Mouse (Mus musculus) layer of hippocampus, postnatal 36 days (tissue): Measurements from ENCODE around the gene Cep83. TPM values are rescaled to one million over a fixed set of nuclear protein-coding genes. Genes with fewer than 3 reads are reported as not detected.
"Not testable (repeated sequence)": the region's sequence is repeated elsewhere in the genome, so short reads cannot be mapped to it uniquely, and the experiment has no call there.

Experiments
- DNase-seq, 2 experiments: peaks; one replicate each; pipeline ENCODE4 v3.0.0; 2022
- total RNA-seq, 2 experiments: library from RNA; stranded (reverse); gene quantifications; 2 replicates each; pipeline ENCODE4 v1.2.3; 2021

The Cep83 gene
- 10 to 100 TPM; 32.5 to 33.1 TPM for total RNA-seq

DNA sequence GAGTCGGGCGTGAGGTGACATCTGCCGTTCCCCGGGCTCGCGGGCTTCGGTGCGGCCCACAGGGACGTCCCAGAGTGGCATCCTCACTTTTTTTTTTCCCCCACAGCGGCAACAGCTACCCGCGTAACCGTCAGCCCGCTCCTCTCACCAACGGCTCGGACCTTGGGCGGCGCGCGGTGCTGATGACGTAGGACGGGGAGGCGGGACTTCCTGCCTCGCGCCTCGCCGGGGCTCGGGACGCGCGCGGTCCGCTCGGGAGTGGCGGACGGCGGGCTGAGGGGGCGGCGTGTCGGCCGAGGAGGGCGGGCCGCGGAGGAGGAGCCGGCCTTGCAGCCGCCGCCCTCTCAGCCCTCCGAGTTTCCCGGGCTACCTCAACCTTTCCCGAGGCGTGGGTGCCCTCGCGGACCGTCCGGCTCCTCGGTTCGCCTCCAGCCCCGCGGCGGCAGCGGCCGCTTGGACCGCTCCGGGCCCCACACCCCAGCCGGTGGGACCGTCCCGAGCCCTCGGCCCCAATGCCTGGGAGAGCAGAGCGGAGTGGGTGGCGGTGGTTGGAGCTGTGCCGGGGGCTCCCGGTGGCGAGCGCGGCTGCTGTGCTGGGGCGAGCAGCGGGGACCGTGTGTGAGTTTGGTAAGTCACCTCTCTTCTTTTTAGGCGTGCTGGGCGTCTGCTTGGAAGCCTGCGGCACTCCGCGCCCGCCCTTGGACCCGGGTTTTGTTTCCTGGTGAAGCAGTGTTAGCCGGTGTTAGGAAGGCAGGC is at the start of gene Cep83:
TSS of gene Cep83 (plus strand) at position 235 of the 756 bp plus-strand sequence.
- peak; percentile 92 to 93 for DNase-seq

DNA sequence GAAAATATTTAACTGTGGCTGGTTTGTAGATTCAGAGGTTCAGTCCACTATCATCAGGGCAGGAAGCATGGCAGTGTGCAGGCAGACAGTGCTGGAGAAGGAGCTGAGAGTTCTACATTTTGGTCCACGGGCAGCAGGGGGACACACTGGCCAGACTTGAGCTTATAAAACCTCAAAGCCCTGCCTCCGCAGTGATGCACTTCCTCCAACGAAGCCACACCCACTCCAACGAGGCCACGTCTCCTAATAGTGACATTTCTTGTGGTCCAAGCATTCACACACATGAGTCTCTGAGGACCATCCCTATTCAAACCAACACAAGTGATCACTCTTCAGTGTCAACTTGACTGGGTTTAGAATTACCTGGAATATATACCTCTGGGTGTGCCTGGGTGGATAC is 49.2 kb upstream of the Cep83 start:
- DNase-seq, result no peak

DNA sequence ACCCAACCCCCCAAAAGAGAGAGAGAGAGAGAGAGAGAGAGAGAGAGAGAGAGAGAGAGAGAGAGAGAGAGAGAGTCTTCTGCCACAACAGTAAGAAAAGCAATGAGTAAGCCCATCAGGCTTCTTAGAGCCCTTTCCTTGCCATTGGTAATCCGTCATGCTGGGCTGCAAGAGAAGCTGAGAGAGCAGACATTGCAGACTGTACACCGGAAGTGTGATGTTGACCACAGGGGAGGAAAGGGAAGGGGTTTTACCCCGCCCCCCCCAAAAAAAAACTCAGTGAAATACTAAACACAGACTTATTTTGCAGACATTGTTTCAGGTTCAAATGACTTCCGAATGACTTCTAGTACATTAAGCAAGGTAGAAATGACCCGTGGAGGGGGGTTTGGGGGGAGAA is 48.4 kb upstream of the Cep83 start:
- DNase-seq, result no peak

DNA sequence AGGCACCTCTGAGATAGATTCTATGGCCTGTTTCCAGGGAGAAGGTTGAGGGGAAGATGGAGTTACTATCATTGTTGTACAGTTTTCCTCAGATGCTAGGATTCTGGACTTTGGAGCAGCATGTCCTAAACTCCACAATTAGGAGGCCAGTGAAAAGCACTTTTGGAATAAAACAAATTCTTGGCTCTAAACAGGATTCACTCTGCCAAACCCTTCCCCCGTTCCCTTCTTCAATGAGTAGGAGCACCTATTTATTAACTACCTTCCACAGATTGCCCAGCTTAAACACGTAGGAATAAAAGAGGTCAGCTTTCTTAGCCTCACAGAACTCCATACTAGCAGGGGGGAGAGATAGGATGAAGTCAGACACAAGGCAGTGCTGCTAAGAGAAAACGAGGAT is 24.4 kb upstream of the Cep83 start:
- DNase-seq, result no peak

DNA sequence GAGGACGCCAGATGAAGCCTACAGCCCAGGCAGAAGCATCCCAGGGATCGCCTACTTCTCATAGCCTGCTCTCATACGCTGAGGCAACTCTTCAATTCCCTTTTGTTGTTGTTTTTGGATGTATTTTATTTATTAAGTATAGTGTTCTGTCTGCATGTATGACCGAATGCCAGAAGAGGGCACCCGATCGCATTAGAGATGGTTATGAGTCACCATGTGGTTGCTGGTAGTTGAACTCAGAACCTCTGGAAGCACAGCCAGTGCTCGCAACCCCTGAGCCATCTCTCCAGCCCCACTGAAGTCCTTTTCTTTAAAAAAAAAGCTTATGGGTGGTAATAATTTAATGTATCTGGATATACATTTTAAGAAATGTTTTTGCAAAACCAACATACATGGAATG is 24.0 kb upstream of the Cep83 start:
- DNase-seq, result no peak

DNA sequence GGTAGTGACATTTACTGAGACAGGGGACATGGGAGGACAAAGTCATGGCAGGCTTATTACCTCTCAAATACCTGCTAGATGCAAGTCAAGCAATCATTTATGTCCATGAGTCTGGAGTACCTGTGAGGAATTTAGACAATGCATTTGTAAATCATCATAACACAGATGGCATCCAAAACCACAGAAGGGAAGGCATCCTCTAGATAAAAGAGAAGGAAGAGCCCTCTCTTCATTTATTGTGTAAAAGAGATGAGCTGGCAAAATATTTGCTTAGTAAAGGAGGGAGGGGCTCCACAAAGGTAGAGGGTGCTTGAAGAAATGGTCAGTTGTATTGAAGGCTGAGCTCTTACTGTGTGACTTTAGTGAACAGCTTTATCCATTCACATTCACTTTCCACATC is 20.3 kb upstream of the Cep83 start:
- no peak for DNase-seq

DNA sequence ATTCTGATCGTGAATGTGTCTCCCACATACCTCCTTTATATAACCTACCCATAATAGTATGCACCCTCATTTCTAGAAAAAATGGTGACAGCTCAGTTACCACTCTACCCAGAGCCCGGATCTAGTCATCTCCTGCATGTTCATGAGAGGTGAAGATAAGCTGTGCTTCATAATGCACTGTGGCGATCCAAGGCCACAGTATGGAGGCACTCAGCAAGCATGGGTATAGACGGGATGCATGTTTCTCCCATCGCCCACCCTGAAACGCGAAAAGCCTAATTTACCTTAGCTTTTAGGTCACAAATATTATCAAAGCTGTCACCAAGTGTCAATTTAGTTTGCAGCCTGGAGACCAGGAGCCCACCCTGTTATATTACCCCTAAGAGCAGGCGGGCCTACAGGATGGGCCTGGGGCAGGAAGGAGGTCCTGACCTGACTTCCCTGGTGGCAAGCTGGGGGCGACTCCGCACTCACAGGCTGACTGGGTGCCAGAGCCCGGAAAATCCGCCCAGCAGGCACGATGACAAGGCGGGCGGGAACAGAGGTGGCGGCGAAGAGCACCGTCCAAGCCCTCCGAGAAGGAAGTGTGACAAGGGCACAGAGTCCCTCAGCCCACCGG is 544 bp upstream of the Cep83 start:
- DNase-seq, result no peak

DNA sequence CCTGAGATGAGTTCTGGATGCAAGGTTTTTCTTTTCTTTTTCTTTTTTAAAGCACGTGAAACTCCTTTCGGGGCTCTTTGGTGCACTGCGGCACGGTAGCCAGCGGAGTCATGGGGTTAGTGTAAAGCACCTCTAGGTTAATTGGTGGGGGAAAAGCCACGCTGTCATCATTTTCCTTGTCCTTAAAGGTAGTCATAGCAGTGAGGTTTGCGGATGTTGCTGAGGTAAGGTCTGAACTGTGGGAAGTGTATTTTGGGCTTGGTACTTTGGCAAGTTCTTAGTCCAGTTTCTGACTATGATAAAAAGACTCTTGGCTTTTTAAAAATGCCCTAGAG is 689 bp downstream of the Cep83 start:
- no peak for DNase-seq

DNA sequence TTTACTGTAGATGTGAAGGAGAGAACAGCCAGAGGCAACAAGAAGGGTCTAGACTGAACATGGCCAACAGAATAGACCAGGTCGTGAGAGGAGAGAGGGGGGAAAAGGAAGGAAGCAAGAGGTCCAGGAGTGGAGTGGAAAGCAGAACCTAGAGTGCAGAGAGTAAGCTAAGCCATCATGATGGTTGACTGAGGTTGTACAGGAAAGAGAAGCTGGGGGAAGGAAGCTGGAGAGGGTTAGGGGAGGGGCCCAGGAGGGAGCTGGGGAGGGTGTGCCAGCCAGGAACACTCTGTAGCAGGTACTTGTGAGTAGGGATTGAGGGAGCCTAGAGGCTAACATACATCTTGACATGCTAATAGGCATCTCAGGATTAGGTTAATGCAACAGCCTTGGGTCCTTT is 1.9 kb downstream of the Cep83 start:
- DNase-seq, result no peak

DNA sequence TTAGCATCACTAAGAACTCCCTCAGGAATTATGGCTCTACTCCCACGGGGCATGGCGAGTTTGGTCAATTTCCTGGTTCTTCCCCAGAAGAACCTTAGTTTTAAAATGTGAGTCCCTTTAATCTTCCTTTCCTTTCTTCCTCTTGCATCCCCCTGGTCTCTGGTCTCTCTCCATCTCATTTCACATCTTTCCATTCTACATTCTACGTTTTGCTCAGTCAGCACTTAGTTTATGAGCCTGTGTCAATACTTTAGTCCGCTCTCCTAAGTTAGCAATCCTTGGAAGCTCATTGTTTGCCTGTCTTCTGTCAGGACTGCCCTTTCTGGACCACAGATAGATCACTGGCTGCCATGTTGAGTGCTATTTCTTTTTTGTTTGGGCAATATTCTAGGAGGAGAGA is 3.7 kb downstream of the Cep83 start:
- no peak for DNase-seq

DNA sequence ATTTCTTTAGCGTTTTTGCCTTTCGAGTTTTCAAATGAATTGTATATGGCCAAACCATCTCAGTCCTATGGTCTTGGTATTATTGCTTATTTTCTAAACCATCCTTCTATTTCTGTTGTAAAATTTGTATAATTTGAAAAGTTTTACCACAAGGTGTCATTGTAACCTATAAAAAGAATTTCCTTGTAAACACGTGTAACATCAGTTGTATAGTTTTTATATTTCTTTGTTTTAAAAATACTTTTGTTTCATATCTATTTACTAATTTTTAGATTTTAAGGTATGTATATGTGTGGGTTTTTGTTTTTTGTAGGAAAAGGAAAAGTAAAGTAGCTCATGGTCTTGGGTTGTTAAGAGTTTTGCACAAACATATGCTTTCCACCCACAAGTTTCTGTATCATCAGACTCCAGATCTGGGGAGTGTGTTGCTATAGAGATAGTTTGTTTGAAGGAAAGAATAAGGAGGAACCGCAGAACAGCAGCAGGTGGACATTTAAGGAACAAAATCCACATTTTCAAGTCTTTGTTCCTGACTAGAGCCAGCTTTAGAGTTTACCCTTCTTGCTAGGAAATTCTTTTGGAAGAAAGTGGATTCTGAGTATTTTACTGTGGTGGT is 17.3 kb downstream of the Cep83 start:
- no peak for DNase-seq

DNA sequence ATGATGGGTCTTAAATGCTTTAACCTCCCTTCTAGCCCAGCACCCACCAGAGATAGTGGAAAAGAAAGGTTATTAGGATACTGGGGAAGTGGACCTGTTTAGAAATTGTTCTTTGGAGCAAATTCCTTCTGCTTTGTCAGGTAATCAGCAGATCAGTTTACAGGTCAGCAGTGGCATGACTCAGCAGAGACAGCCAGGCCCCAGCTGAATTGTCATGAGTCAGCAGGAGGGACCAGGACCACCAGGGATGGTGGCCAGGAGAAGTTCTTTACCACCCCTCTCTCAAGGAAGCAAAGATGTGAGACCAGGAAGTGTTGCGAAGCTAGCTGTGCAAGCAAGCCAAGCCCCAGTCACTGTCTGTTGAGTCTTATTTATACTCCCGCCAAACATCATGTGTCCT is 18.2 kb downstream of the Cep83 start:
- DNase-seq, result no peak

DNA sequence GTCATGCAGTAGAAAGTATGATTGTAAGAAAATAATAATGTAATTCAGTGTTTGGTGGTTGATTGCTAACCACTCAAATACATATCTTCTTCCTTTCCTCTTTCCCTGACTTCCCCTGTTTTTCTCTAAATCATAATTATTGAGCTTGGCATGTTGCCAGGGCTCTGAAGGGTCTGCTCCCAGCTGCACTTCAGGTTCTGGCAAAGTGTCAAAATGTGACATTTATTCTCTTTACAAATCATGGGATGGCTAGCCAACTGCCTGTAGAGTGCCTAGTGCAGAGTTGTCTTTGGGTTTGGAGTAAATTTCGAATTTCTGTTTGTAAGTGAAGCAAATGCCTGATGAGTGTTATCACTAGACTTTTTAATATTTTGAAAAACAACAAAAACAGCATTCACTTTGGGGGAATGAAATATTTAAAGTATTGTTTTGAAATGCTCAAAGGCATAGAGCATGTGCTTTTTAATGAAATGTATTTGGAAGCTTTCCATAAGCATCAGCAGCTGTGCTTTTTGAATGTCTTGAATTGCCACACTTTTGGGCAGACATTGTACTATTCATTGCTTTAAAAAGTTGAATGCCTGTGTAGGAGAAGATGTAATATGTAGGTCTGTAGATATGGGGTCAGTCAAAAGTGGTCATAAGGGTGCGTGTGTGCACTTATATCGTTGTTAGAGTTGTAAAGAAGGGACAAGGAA is 21.3 kb downstream of the Cep83 start:
- DNase-seq, result no peak

DNA sequence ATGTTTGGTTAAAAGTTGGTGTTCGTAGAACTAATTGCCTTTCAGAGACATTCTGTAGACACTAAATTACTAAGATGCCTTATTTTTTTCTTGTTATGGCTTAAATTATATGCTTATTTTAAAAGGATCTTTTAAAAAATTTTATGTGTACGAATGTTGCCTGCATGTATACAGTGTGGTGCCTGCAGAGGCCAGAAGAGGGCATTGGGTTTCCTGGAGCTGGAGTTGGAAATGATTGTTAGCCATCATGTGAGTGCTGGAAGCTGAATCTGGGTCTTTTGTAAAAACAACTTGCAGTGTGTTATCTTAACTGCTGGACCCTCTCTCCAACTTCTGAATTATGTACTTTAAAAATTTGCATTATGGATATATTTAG is 21.9 kb downstream of the Cep83 start:
- no peak for DNase-seq

DNA sequence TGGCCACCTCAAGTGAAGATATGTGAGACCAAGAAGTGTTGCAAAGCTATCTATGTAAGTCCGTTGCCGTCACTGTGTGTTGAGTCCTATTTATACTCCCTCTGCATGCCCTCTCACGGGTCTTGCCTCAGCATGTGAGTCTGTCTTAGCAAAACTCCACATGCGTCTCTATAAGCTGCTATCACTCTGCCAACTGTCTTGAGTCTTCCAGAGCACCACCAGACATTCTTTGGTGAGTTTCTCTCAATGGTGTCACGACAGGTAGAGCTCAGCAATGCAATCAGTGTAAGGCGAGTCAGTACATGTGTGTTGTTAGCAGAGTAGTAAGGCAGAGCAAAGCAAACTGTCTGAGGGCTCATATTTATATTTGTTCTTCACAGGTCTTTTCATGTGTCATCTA is 31.8 kb downstream of the Cep83 start:
- no peak for DNase-seq

DNA sequence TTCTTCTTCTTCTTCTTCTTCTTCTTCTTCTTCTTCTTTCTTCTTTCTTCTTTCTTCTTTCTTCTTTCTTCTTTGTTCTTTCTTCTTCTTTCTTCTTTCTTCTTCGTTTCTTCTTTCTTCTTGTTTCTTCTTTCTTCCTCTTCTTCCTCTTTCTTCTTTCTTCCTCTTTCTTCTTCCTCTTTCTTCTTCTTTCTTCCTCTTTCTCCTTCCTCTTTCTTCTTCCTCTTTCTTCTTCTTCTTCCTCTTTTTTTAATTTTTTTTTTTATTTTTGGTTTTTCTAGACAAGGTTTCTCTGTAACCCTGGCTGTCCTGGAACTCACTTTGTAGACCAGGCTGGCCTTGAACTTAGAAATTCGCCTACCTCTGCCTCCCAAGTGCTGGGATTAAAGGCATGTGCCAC is 39.6 kb downstream of the Cep83 start:
- not testable (repeated sequence) for DNase-seq

DNA sequence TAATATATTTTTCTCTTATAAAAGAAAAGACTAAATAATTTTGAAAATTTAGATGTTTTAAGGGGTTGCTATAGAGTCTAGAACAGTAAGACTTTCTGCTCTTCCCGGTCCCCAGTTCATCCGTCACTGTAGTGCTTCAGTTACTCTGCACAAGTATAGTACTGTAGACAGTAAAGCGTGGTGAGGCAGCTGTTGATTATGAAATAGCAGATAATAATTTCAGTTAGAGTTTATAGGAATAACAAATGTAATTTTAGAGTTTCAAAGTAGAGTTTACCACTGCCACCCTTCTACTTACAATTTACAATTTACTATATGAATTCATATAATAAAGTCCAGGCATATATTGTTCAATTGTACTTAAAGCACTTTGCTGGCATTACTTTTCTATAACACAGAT is 42.0 kb downstream of the Cep83 start:
- no peak for DNase-seq

DNA sequence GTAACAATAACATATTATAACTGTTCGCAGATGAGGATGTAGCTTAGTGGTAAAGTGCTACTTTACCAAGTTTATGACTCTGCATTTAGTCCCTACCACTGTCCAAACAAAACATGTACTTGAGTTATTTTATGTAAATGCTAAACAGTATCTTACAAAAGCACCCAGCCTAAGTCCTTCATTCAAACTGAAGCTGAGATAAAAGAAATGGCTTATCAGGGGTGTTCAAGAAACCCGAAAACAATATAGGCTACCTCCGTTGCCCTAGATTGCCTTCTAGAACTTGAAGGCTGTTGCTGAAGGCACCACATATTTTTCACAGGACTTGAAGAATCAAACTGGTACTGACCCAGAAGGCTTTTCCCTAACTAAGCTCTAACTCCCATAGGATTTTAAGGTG is 46.4 kb downstream of the Cep83 start:
- no peak for DNase-seq

DNA sequence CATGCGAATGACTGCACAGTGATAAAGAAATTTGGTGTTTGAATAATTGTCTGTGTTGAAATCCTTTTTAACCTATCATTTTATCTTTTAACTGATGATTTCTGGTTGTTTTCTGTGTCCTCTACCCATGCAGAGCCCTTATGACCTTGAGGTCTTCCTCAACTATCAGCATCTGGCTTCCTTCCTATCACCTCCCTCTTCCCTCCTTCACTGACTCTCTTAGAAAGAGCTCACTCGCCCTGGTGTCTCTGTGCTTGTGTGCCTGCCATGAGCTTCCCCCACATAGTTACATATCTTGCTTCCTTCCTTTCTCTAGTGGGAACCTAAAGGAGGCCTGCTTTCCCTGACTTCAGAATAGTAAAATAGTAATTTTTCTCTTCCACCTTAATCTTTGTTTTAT is 51.8 kb downstream of the Cep83 start:
- DNase-seq, result no peak

DNA sequence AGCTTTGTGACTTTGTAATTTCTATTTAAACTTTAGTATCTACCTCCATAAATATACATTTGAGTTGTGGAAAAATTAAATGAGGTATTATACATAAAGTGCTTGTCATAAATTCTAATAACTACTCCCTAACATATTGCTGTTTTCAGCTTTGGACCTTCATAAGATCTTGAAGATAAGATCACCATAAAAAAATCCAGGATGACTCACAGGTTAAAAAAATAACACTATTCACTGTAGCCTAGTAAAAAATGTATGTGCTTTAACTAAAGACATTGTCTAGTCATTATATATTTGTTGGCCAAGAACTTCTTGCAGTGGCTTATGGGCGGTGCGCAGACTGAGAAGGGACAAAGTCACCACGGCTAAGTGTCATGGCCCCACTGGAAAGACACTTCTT is 53.0 kb downstream of the Cep83 start:
- DNase-seq, result no peak

DNA sequence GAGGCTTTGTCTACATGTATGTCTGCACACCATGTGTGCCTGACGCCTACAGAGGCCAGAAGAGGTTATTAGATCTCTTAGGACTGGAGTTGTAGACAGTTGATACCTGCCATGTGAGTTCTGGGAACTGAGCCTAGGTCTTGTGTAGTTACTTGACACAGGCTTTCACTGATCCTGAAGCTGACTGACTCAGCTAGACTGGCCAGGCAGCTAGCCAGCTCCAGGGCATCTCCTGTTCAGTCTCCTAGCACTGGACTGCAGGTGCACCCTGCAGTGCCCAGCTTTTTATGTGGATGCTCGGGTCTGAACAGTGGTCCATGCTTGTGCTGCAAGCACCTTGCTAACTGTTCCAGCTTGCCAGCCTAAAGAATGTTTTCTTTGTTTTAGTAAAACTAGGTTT is 58.6 kb downstream of the Cep83 start:
- DNase-seq, result no peak

DNA sequence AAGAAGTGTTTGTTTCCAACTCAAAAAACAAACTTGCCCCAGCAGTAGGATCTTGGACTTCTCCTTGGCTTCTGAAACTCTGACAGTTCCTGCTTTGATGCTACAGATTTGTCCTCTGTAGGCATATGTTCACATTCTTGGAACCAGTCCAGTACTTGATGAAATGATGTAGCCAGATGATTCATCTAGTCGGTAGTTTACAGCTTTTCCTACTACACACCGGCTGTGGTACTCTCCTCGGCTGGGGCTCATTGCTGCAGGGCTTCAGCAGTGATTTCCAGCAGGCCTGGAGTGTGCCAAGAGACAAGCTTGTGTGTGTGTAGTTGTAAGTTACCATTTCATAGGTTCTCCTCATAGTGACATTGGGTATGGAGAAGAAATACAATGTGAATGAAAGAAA is 83.0 kb downstream of the Cep83 start:
- peak; percentile 26 to 45 for DNase-seq

DNA sequence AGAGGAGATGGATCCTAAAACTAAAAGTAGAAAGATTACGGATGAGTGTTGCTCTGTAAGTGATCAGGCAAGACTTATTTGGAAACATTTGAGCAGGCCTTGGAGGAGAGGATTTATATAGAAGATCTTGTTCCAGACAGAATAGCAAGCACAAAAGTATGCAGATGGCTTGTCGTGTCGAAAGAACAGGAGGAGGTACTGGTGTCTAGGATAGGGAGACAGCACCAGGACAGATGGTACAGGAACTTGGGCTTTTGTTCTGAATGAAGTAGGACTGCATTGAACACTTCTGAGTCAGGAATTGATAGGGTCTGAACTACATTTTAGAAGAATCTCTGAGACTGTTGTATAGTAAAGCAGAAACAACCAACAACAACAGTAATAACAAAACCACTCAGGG is 89.1 kb downstream of the Cep83 start:
- DNase-seq, result peak; percentile 12 to 23

DNA sequence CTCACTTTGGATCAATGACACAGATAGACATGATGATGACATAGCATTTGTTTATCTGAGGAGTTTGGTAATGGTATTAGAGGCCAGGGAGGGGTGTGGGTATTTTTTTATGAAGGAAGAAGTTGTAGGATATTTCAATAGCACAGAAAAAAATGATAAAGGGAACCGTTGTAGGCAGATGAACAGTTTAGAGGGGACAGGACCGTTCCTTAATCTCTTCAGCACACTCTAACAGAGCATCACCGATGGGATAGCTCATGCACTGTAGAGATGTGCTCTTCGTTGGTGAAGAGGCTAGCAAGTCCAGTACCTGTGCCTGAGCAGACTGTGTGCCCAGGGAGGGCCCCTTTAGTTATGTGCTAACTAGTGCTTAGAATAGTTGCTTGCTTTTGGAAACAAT is 90.9 kb downstream of the Cep83 start:
- no peak for DNase-seq
